Mouse (Mus musculus): ENCODE results near the gene Gdpgp1. TPM values are rescaled to one million over a fixed set of nuclear protein-coding genes. Genes with fewer than 3 reads are reported as not detected.
A peak's percentile ranks its signal among the peaks of the same experiment; 100 is the strongest.

The Gdpgp1 gene
- 3.4 and 3.9 TPM in 2 replicates for polyA plus RNA-seq (2015; fragmentation: Nextera tagmentation; extraction: Ambion mirVana)

DNA sequence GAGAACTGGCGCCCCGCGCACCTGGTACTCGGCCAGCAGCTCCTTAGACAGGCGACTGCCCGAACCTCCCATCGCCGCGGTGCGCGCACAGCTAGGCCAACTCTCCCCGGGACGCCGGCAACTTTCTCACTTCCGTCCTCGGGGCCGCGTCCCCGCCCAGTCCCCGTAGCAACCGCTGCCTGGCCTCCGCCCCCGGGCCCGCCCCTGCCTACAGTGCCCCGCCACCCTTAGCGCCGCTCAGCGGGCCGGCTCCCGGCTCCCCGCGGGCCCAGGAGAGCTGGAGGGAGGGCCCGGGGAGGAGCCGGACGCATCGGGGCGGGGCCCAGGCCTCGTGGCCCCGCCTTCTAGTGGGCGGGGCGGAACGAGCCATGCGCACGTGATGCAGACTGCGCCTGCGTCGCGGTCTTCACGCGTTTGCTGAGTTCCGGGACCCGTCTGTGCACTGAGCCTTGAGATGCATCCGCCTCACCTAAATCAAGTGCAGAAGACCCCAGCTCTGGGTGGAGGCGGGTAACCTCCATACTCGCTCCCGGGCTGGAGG, at the start of gene Gdpgp1, which contains the start of gene Cib1:
Gene Gdpgp1, plus strand, starts transcription at position 377 of the 541 bp plus-strand sequence.
Gene Cib1, minus strand, starts transcription at position 325 of the 541 bp plus-strand sequence.
- H3K36me3 ChIP-seq (ENCODE audit: control insufficient read depth, insufficient read depth), result 0 out of 2 replicates have a peak, but pooled peaks cover under 1% of the 10 kb centered on the region
- H3K4me2 ChIP-seq (ENCODE audit: low read length), result peak within 1 kb of the TSS; percentile 69
- under 1% methylated on average over 53 of the region's 56 CpGs for WGBS
- H3K27ac ChIP-seq (ENCODE audit: low read length), result peak within 1 kb of the TSS; percentile 53; the same call in 1 of the 2 replicates
- no peaks in the 10 kb centered on the region for H3K9me3 ChIP-seq (ENCODE audit: control insufficient read depth, low read length)
- peaks cover 4% of the 10 kb centered on the region; the same call in 1 of the 2 replicates for H3K27me3 ChIP-seq (replicated peaks; ENCODE audit: control insufficient read depth, insufficient read depth, low read length)
- H3K9ac ChIP-seq (replicated peaks; ENCODE audit: low read depth, low read length), result peak within 1 kb of the TSS; percentile 78
- H3K4me1 ChIP-seq (replicated peaks; ENCODE audit: control insufficient read depth, insufficient read depth, low read length), result peaks cover 22% of the 10 kb centered on the region
- H3K4me3 ChIP-seq (replicated peaks; ENCODE audit: low read length), result peak within 1 kb of the TSS; percentile 55
- peak; percentile 97 for ATAC-seq

DNA sequence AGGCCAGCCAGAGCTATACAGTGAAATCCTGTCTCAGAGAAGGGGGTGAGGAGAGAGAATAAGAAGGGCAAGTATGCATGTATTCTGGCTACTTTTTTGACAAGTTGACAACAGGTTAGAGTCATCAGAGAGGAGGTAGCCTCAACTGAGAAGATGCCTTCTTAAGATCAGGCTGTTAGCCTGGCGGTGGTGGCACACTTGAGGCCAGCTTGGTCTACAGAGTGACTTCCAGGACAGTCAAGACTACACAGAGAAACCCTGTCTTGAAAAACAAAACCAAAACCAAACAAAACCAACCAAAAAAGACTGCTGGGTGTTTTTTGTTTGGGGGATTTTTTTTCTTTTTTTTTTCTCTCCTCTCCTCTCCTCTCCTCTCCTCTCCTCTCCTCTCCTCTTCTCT, 49.2 kb upstream of the Gdpgp1 start:
- Histone ChIP-seq H3K9ac (replicated peaks; ENCODE audit: low read depth, low read length) (no peak overlapping the region), H3K4me1 (replicated peaks; ENCODE audit: control insufficient read depth, insufficient read depth, low read length) (peaks cover 24% of the 10 kb centered on the region), H3K36me3 (ENCODE audit: control insufficient read depth, insufficient read depth) (no peaks in the 10 kb centered on the region), H3K9me3 (ENCODE audit: control insufficient read depth, low read length) (no peaks in the 10 kb centered on the region), H3K4me2 (ENCODE audit: low read length) (no peak overlapping the region), H3K27ac (ENCODE audit: low read length) (no peak overlapping the region), H3K27me3 (replicated peaks; ENCODE audit: control insufficient read depth, insufficient read depth, low read length) (no peaks in the 10 kb centered on the region), H3K4me3 (replicated peaks; ENCODE audit: low read length) (no peak overlapping the region)
- 95% methylated on average over 1 of the region's 1 CpGs for WGBS
- no peak for ATAC-seq

DNA sequence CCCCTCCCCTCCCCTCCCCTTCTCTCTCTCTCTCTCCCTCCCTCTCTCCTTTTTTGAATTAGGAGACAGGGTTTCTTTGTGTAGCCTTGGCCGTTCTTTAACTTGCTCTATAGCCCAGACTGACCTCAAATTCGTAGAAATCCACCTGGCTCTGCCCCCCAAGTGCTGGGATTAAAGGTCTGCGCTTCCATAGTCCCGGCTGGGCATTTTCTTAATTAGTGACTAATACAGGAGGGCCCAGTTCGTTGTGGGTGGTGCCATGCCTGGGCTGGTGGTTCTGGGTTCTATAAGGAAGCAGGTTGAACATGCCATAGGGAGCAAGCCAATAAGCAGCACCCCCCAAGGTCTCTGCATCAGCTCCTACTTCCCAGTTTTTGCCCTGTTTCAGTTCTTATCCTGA, 48.7 kb upstream of the Gdpgp1 start:
- no peaks in the 10 kb centered on the region for H3K36me3 ChIP-seq (ENCODE audit: control insufficient read depth, insufficient read depth)
- no peak overlapping the region for H3K4me2 ChIP-seq (ENCODE audit: low read length)

DNA sequence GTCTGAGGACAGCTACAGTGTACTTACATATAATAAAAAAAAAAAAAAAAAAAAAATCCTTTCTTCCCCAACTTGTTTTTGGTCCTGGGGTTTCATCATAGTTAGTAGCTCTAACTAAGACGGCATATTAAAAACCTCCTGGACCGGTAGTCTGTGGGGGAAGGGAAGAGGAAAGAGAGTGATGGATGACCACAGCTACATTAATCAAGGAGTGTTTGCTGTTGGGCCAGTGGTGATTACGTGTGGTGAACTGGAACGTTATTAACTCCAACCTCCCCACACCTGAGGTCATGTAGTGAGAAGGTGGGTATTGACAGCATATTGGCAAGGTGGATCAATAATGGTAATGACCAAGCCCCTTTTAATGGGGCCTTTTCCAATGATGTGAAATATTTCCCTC, 48.1 kb upstream of the Gdpgp1 start:
- Histone ChIP-seq H3K27me3 (replicated peaks; ENCODE audit: control insufficient read depth, insufficient read depth, low read length) (no peaks in the 10 kb centered on the region), H3K4me1 (replicated peaks; ENCODE audit: control insufficient read depth, insufficient read depth, low read length) (peaks cover 34% of the 10 kb centered on the region), H3K4me2 (ENCODE audit: low read length) (no peak overlapping the region), H3K4me3 (replicated peaks; ENCODE audit: low read length) (no peak overlapping the region), H3K27ac (ENCODE audit: low read length) (no peak overlapping the region), H3K36me3 (ENCODE audit: control insufficient read depth, insufficient read depth) (no peaks in the 10 kb centered on the region), H3K9ac (replicated peaks; ENCODE audit: low read depth, low read length) (no peak overlapping the region), H3K9me3 (ENCODE audit: control insufficient read depth, low read length) (no peaks in the 10 kb centered on the region)
- WGBS, result 87% methylated on average over 4 of the region's 4 CpGs
- ATAC-seq, result no peak

More for the DNA sequence above, 48.7 kb upstream of the Gdpgp1 start:
- Histone ChIP-seq H3K27me3 (replicated peaks; ENCODE audit: control insufficient read depth, insufficient read depth, low read length) (no peaks in the 10 kb centered on the region), H3K9me3 (ENCODE audit: control insufficient read depth, low read length) (no peaks in the 10 kb centered on the region), H3K9ac (replicated peaks; ENCODE audit: low read depth, low read length) (no peak overlapping the region), H3K27ac (ENCODE audit: low read length) (no peak overlapping the region), H3K4me1 (replicated peaks; ENCODE audit: control insufficient read depth, insufficient read depth, low read length) (peaks cover 29% of the 10 kb centered on the region), H3K4me3 (replicated peaks; ENCODE audit: low read length) (no peak overlapping the region)
- WGBS, result 27% methylated on average over 5 of the region's 5 CpGs
- no peak for ATAC-seq

DNA sequence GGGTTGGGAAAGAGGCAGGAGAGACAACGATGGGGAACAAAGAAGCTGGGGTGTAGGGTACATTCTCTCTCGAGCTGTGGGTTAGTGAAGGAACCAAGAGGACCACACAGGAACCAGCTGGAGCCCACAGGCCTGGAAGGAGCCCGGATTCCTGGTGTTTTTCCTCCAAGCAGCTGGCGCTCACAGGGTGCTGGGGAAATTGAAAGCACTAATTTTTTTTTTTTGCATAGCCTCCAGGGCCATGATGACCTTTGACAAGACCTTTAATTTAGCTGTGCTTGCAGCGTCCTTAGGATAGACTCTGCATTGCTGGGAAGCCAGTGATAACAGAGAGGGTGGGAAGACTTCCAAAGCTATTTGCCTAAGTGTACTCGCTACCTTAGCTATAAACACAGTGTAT, 47.7 kb upstream of the Gdpgp1 start:
- Histone ChIP-seq H3K4me1 (replicated peaks; ENCODE audit: control insufficient read depth, insufficient read depth, low read length) (peaks cover 34% of the 10 kb centered on the region), H3K4me2 (ENCODE audit: low read length) (no peak overlapping the region), H3K9ac (replicated peaks; ENCODE audit: low read depth, low read length) (no peak overlapping the region), H3K36me3 (ENCODE audit: control insufficient read depth, insufficient read depth) (no peaks in the 10 kb centered on the region), H3K27me3 (replicated peaks; ENCODE audit: control insufficient read depth, insufficient read depth, low read length) (no peaks in the 10 kb centered on the region), H3K9me3 (ENCODE audit: control insufficient read depth, low read length) (no peaks in the 10 kb centered on the region), H3K4me3 (replicated peaks; ENCODE audit: low read length) (no peak overlapping the region), H3K27ac (ENCODE audit: low read length) (no peak overlapping the region)
- 73% methylated on average over 6 of the region's 6 CpGs for WGBS
- no peak for ATAC-seq

DNA sequence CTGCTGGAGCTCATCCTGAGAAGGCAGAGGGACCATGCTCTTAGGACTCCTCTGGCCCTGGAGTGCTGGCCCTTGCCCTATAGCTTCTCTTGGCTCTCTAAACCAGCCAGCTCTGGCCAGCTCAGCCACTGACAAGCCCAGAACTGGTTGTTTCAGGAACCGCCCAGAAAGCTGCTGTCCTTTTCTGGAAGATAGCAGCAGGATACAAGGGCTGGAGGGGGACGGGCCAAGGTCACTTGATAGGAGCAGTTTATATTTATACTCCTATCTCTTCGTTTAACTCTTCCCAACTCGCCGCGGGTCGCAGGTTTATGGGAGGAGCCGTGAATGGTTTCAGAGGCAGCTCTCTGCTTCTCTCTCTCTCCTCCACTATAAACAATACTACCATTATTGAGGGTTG, 46.6 kb upstream of the Gdpgp1 start:
- H3K27ac ChIP-seq (ENCODE audit: low read length), result no peak overlapping the region
- no peaks in the 10 kb centered on the region for H3K36me3 ChIP-seq (ENCODE audit: control insufficient read depth, insufficient read depth)
- WGBS, result 7% methylated on average over 8 of the region's 8 CpGs
- peaks cover 34% of the 10 kb centered on the region for H3K4me1 ChIP-seq (replicated peaks; ENCODE audit: control insufficient read depth, insufficient read depth, low read length)
- peak overlapping the region; percentile 84 for H3K9ac ChIP-seq (replicated peaks; ENCODE audit: low read depth, low read length)
- H3K9me3 ChIP-seq (ENCODE audit: control insufficient read depth, low read length), result no peaks in the 10 kb centered on the region
- H3K4me2 ChIP-seq (ENCODE audit: low read length), result peak overlapping the region; percentile 77
- no peaks in the 10 kb centered on the region for H3K27me3 ChIP-seq (replicated peaks; ENCODE audit: control insufficient read depth, insufficient read depth, low read length)
- no peak for ATAC-seq
- H3K4me3 ChIP-seq (replicated peaks; ENCODE audit: low read length), result peak overlapping the region; percentile 68

DNA sequence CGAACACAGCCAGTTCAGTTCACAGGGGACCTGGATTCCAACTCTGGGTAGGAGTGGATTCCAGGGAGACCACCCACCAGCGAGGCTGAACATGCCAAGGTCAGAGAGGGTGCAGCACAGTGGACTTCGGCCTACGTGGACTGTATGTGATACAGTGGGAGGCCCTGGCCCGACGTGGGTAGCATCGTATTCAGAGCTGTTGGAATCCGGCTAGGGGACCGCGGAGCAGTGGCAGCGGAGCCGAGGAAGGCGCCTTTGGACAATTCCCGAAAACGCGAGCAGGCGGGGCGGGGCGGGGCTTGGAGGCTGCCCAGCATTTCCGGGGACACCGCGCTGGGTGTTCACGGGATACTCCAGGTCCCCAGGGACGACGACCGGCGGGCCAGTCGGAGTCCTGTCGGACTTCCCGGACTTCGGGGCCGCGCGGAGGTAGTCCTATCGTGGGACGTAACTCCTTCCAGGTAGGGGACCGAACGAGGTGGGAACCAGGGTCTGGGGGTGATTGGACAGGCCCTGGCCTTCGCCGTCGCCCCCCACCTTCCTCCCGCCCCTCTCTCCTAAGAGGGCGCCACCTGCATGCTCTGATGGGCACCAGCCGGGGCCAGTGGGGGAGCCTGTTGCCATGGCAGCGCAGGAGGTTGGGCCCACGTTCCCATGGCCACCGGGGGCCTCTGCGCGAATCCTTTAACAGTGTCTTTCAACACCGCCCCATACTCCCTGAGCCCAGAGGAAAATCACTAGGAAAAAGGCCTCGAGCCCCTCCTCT, 46.0 kb upstream of the Gdpgp1 start, which contains the start of gene Sema4b:
Gene Sema4b, plus strand, starts transcription at position 311 of the 766 bp plus-strand sequence.
- H3K9ac ChIP-seq (replicated peaks; ENCODE audit: low read depth, low read length), result peak within 1 kb of the TSS; percentile 84
- peak within 1 kb of the TSS; percentile 68 for H3K4me3 ChIP-seq (replicated peaks; ENCODE audit: low read length)
- ATAC-seq, result peak; percentile 98
- under 1% methylated on average over 51 of the region's 51 CpGs for WGBS
- peak within 1 kb of the TSS; percentile 77 for H3K4me2 ChIP-seq (ENCODE audit: low read length)
- H3K27ac ChIP-seq (ENCODE audit: low read length), result peak within 1 kb of the TSS; percentile 86
- H3K36me3 ChIP-seq (ENCODE audit: control insufficient read depth, insufficient read depth), result no peaks in the 10 kb centered on the region
- peaks cover 41% of the 10 kb centered on the region for H3K4me1 ChIP-seq (replicated peaks; ENCODE audit: control insufficient read depth, insufficient read depth, low read length)
- no peaks in the 10 kb centered on the region for H3K9me3 ChIP-seq (ENCODE audit: control insufficient read depth, low read length)
- H3K27me3 ChIP-seq (replicated peaks; ENCODE audit: control insufficient read depth, insufficient read depth, low read length), result no peaks in the 10 kb centered on the region

DNA sequence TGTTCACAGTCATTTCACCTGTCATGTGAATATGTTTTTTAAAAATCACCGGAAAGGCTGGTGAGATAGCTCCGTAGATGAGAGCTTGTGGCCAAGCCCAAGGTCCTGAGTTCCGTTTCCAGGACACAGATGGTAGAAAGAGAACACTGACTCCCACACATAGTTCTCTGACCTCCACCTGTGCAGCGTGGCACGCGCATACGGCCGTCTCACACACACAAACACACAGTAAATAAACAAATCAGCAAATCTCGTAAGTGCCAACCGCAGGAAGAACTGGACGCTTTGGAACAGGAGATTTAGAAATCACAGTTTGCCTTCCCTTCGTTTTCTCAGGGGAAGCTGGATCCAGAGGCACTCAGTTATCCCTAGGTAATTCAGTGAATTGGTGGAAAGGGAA, 45.2 kb upstream of the Gdpgp1 start:
- Histone ChIP-seq H3K4me3 (replicated peaks; ENCODE audit: low read length) (peak overlapping the region; percentile 68), H3K4me2 (ENCODE audit: low read length) (peak overlapping the region; percentile 77), H3K9ac (replicated peaks; ENCODE audit: low read depth, low read length) (peak overlapping the region; percentile 84), H3K9me3 (ENCODE audit: control insufficient read depth, low read length) (no peaks in the 10 kb centered on the region), H3K27me3 (replicated peaks; ENCODE audit: control insufficient read depth, insufficient read depth, low read length) (no peaks in the 10 kb centered on the region), H3K4me1 (replicated peaks; ENCODE audit: control insufficient read depth, insufficient read depth, low read length) (peaks cover 49% of the 10 kb centered on the region), H3K36me3 (ENCODE audit: control insufficient read depth, insufficient read depth) (no peaks in the 10 kb centered on the region), H3K27ac (ENCODE audit: low read length) (peak overlapping the region; percentile 86)
- ATAC-seq, result no peak
- 16% methylated on average over 12 of the region's 12 CpGs for WGBS

DNA sequence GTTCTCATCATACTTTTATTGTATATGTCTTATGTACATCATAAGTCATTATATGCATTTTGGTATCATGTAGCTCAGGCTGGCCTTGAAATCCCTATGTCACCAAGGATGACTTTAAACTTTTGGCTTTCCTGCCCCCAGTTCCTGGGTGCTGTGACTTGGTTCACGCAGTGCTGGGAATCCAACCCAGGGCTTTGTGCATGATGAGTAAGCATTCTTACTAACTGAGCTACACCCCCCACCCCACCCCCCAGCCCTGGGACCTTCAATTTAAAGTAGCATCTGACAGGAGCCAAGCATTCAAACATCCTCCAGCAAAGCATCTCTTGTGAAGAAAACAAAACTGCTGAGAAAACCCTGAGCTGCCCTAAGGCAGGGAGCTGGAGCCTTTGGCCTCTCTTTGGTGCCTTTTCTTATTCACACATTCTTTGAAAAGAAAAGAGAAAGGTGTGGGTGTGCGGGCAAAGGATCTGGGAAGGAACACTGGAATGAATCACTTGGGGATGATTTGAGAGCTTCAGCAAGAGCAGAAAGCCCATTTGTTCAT, 44.0 kb upstream of the Gdpgp1 start:
- Histone ChIP-seq H3K4me1 (replicated peaks; ENCODE audit: control insufficient read depth, insufficient read depth, low read length) (peaks cover 57% of the 10 kb centered on the region), H3K4me2 (ENCODE audit: low read length) (peak overlapping the region; percentile 11; the same call in 1 of the 2 replicates), H3K27me3 (replicated peaks; ENCODE audit: control insufficient read depth, insufficient read depth, low read length) (no peaks in the 10 kb centered on the region), H3K9me3 (ENCODE audit: control insufficient read depth, low read length) (no peaks in the 10 kb centered on the region), H3K36me3 (ENCODE audit: control insufficient read depth, insufficient read depth) (no peaks in the 10 kb centered on the region), H3K4me3 (replicated peaks; ENCODE audit: low read length) (no peak overlapping the region), H3K27ac (ENCODE audit: low read length) (0 out of 2 replicates have a peak overlapping the region, but pooled peaks have one; percentile 4), H3K9ac (replicated peaks; ENCODE audit: low read depth, low read length) (0 out of 2 replicates have a peak overlapping the region, but pooled peaks have one; percentile 23)
- 44% methylated on average over 2 of the region's 2 CpGs for WGBS
- no peak for ATAC-seq
